ENCODE assay signal across 9 mouse cellular contexts in the genomic region with DNA sequence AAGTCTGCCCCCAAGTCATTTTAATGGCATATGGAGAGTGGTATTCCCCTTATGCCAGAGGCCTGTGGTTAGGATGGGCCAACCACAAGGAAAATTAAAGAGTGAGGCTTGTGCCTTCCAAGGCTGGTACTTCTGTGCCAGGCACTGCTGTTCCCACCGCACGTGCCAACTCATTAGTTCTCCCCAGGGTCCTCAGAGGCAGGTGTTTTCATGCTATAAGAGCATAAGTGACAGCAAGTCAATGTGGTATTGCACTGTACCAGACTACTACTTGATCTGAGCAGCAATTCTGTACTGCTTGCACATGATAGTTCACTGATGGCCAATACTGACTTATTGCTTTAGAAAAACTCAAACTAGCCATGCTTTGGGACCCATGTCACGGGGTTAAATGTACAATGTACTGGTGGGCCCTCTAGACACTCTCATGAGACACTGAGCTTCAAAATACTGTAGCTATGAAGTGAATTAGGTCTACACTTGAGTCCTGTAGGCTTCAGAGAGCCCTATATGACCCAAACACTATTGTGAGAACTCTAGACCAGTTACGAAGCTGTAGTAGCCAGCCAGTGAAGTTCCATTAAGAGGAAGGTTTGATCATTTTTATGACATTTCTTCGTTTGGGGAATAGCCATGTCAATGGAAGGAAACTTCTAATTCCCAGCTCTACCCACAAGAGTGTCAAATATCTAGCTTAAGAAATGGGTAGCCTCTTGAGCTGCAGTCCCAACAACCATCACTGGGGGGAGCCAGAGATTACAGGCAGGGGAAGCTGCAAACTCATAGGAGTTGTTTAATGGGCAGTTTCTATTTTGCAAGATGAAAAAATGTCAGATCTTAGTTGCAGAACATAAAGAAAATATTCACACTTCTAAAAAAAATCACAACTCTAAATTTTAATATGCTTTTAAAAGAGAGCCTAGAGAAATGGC. TPM values are rescaled to one million over a fixed set of nuclear protein-coding genes. Genes with fewer than 3 reads are reported as not detected.
DNase-seq lines count a peak whose midpoint lies in the region; TF ChIP-seq lines count a peak whose summit lies in the region.
"Had no signal": no experiment of that assay in that cellular context is flagged by ENCODE, and none has a peak within 500 bp of the region (broad histone marks: within the 10 kb centered on the region; RNA-seq: fewer than 3 reads in every experiment).

No protein-coding gene starts in this region.

- H3K4me3 ChIP-seq in lung, adult 2 months (replicated peaks; ENCODE audit: extremely low read depth, low read depth, low read length) = no peak overlapping the region
- H3K4me3 ChIP-seq: lung, embryonic 15.5 days had no signal

- WGBS in lung, adult 2 months = 76% methylated on average over 5 of the region's 5 CpGs

- TF ChIP-seq POLR2A in lung, adult 2 months (IDR thresholded peaks at IDR 0.05; ENCODE audit: borderline replicate concordance, extremely low read depth, low read depth, low read length) = no peak

- H3K4me1 ChIP-seq in lung, adult 2 months (ENCODE audit: control insufficient read depth, insufficient read depth, low read length) = 0 out of 2 replicates have a peak, but pooled peaks cover 2% of the 10 kb centered on the region
- H3K4me1 ChIP-seq: lung, embryonic 15.5 days had no signal

- DNase-seq in CD4-positive, CD25-positive, alpha-beta regulatory T cell, adult 2 months (ENCODE audit: low read depth, low spot score) = peak; percentile 83
- peak; percentile 63 for DNase-seq in R1 (ENCODE audit: low read depth, low spot score)
- peak; percentile 86 to 92 for DNase-seq in cerebellum, postnatal 25 days
- peak; percentile 54 to 69 for DNase-seq in gastrocnemius, adult 8-10 months (ENCODE audit: low spot score in 2 of 2)
- peak; percentile 91 to 93 for DNase-seq in kidney, postnatal 4 days
- DNase-seq in lung, adult 2 months = peak; percentile 84
- peak; percentile 76 for DNase-seq in right cerebral cortex, postnatal 25 days
- peak; percentile 74 to 75 for DNase-seq in urinary bladder, postnatal 36 days (ENCODE audit: low spot score in 2 of 2)

- TF ChIP-seq CTCF in lung, adult 2 months (IDR thresholded peaks at IDR 0.05; ENCODE audit: insufficient read depth, low read length) = peak; percentile 88

RNA-seq across cellular contexts. Expression of gene Cyp2d26, which starts 10.9 kb away (rescaled TPM):
- 1 to 10 TPM in 1 of 4 experiments, not detected in 3; 1.3 TPM for total RNA-seq in gastrocnemius, adult 8-10 months (2022)
- 0.52 and 0.69 TPM in 2 replicates for polyA plus RNA-seq in lung, adult 2 months (2012; rRNA removed)

RNA-seq across cellular contexts. Expression of gene Cyp2d40, which starts 41.0 kb away (rescaled TPM):
- total RNA-seq in gastrocnemius, adult 8-10 months (2022) = not detected
- 0.09 TPM in 1 of 2 replicates, not detected in the other for polyA plus RNA-seq in lung, adult 2 months (2012; rRNA removed)
- polyA plus RNA-seq: lung, embryonic 15.5 days had no signal
